Mouse (Mus musculus): ENCODE results near the gene Hoxa3. TPM values are rescaled to one million over a fixed set of nuclear protein-coding genes. Genes with fewer than 3 reads are reported as not detected.

The Hoxa3 gene
- polyA plus RNA-seq, 1 experiment from 2014 or later = 13.9 TPM

GRCm38 (mm10) chr6:52220003-52220864, 7.1 kb upstream of the Hoxa3 start:
- no peaks in the 10 kb centered on the region for H3K27me3 ChIP-seq

GRCm38 (mm10) chr6:52219234-52219942, 6.3 kb upstream of the Hoxa3 start:
- Histone ChIP-seq H3K9me3 (no peaks in the 10 kb centered on the region), H3K9ac (peak overlapping the region; percentile 100), H3K27ac (replicated peaks) (peak overlapping the region; percentile 100), H3K36me3 (no peaks in the 10 kb centered on the region), H3K27me3 (no peaks in the 10 kb centered on the region), H3K4me2 (peak overlapping the region; percentile 97), H3K4me1 (replicated peaks) (peaks cover 66% of the 10 kb centered on the region), H3K4me3 (peak overlapping the region; percentile 96)
- no peak for ATAC-seq (ENCODE audit: low read depth)
- 20% methylated on average over 9 of the region's 9 CpGs for WGBS

More at GRCm38 (mm10) chr6:52220003-52220864, 7.1 kb upstream of the Hoxa3 start:
- Histone ChIP-seq H3K4me3 (peak overlapping the region; percentile 96), H3K4me1 (replicated peaks) (peaks cover 57% of the 10 kb centered on the region), H3K36me3 (no peaks in the 10 kb centered on the region), H3K27ac (replicated peaks) (peak overlapping the region; percentile 100), H3K9me3 (no peaks in the 10 kb centered on the region), H3K4me2 (peak overlapping the region; percentile 97), H3K9ac (peak overlapping the region; percentile 100)
- 4% methylated on average over 32 of the region's 32 CpGs for WGBS
- no peak for ATAC-seq (ENCODE audit: low read depth)

GRCm38 (mm10) chr6:52218643-52219215, 5.6 kb upstream of the Hoxa3 start:
- H3K4me1 ChIP-seq (replicated peaks) = peaks cover 72% of the 10 kb centered on the region
- H3K27ac ChIP-seq (replicated peaks) = peak overlapping the region; percentile 100
- peak overlapping the region; percentile 97 for H3K4me2 ChIP-seq
- no peaks in the 10 kb centered on the region for H3K36me3 ChIP-seq
- H3K4me3 ChIP-seq = peak overlapping the region; percentile 96
- no peaks in the 10 kb centered on the region for H3K27me3 ChIP-seq
- no peaks in the 10 kb centered on the region for H3K9me3 ChIP-seq
- WGBS = 6% methylated on average over 14 of the region's 14 CpGs
- ATAC-seq (ENCODE audit: low read depth) = no peak
- peak overlapping the region; percentile 100 for H3K9ac ChIP-seq

GRCm38 (mm10) chr6:52217895-52218642, 4.9 kb upstream of the Hoxa3 start:
- peak overlapping the region; percentile 100 for H3K9ac ChIP-seq
- no peaks in the 10 kb centered on the region for H3K27me3 ChIP-seq
- H3K4me1 ChIP-seq (replicated peaks) = peaks cover 74% of the 10 kb centered on the region
- no peaks in the 10 kb centered on the region for H3K9me3 ChIP-seq
- WGBS = 2% methylated on average over 23 of the region's 23 CpGs
- ATAC-seq (ENCODE audit: low read depth) = no peak
- H3K4me2 ChIP-seq = peak overlapping the region; percentile 97
- peak overlapping the region; percentile 100 for H3K27ac ChIP-seq (replicated peaks)
- H3K4me3 ChIP-seq = peak overlapping the region; percentile 96
- no peaks in the 10 kb centered on the region for H3K36me3 ChIP-seq

GRCm38 (mm10) chr6:52217459-52217768, 4.3 kb upstream of the Hoxa3 start:
- peaks cover 74% of the 10 kb centered on the region for H3K4me1 ChIP-seq (replicated peaks)

GRCm38 (mm10) chr6:52216691-52217458, 3.7 kb upstream of the Hoxa3 start:
- Histone ChIP-seq H3K36me3 (no peaks in the 10 kb centered on the region), H3K4me1 (replicated peaks) (peaks cover 68% of the 10 kb centered on the region), H3K4me3 (peak overlapping the region; percentile 96), H3K27ac (replicated peaks) (peak overlapping the region; percentile 100), H3K27me3 (no peaks in the 10 kb centered on the region), H3K4me2 (peak overlapping the region; percentile 97), H3K9ac (peak overlapping the region; percentile 100), H3K9me3 (no peaks in the 10 kb centered on the region)
- WGBS = 1% methylated on average over 60 of the region's 60 CpGs
- peak; percentile 34; the same call in 1 of the 2 replicates for ATAC-seq (ENCODE audit: low read depth)

More at GRCm38 (mm10) chr6:52217459-52217768, 4.3 kb upstream of the Hoxa3 start:
- peak; percentile 83 for ATAC-seq (ENCODE audit: low read depth)
- H3K4me3 ChIP-seq = peak overlapping the region; percentile 96
- WGBS = under 1% methylated on average over 25 of the region's 25 CpGs
- no peaks in the 10 kb centered on the region for H3K9me3 ChIP-seq
- no peaks in the 10 kb centered on the region for H3K36me3 ChIP-seq
- H3K4me2 ChIP-seq = peak overlapping the region; percentile 97
- no peaks in the 10 kb centered on the region for H3K27me3 ChIP-seq
- peak overlapping the region; percentile 100 for H3K9ac ChIP-seq
- H3K27ac ChIP-seq (replicated peaks) = peak overlapping the region; percentile 100

GRCm38 (mm10) chr6:52215771-52216535, 2.8 kb upstream of the Hoxa3 start:
- H3K27ac ChIP-seq (replicated peaks) = peak overlapping the region; percentile 100
- H3K9me3 ChIP-seq = no peaks in the 10 kb centered on the region
- peaks cover 68% of the 10 kb centered on the region for H3K4me1 ChIP-seq (replicated peaks)
- H3K9ac ChIP-seq = peak overlapping the region; percentile 100
- H3K36me3 ChIP-seq = no peaks in the 10 kb centered on the region
- no peaks in the 10 kb centered on the region for H3K27me3 ChIP-seq
- no peak for ATAC-seq (ENCODE audit: low read depth)
- H3K4me2 ChIP-seq = peak overlapping the region; percentile 97
- 1% methylated on average over 30 of the region's 30 CpGs for WGBS
- peak overlapping the region; percentile 96 for H3K4me3 ChIP-seq

- H3K9ac ChIP-seq = peak overlapping the region; percentile 100
- no peaks in the 10 kb centered on the region for H3K27me3 ChIP-seq
- ATAC-seq (ENCODE audit: low read depth) = no peak
- no peaks in the 10 kb centered on the region for H3K9me3 ChIP-seq
- H3K27ac ChIP-seq (replicated peaks) = peak overlapping the region; percentile 100
- H3K36me3 ChIP-seq = no peaks in the 10 kb centered on the region
- peak overlapping the region; percentile 96 for H3K4me3 ChIP-seq
- H3K4me1 ChIP-seq (replicated peaks) = peaks cover 67% of the 10 kb centered on the region
- peak overlapping the region; percentile 97 for H3K4me2 ChIP-seq
- WGBS = 14% methylated on average over 3 of the region's 3 CpGs
These were observed 1.9 kb upstream of the Hoxa3 start for GRCm38 (mm10) chr6:52215070-52215469.

GRCm38 (mm10) chr6:52214271-52214670, 1.1 kb upstream of the Hoxa3 start:
- peak overlapping the region; percentile 96 for H3K4me3 ChIP-seq
- H3K4me2 ChIP-seq = peak overlapping the region; percentile 97
- H3K9me3 ChIP-seq = no peaks in the 10 kb centered on the region
- H3K27me3 ChIP-seq = no peaks in the 10 kb centered on the region
- no peaks in the 10 kb centered on the region for H3K36me3 ChIP-seq
- WGBS = 7% methylated on average over 5 of the region's 5 CpGs
- peak overlapping the region; percentile 100 for H3K9ac ChIP-seq
- peak overlapping the region; percentile 100 for H3K27ac ChIP-seq (replicated peaks)
- no peak for ATAC-seq (ENCODE audit: low read depth)
- H3K4me1 ChIP-seq (replicated peaks) = peaks cover 67% of the 10 kb centered on the region

- Histone ChIP-seq H3K27me3 (no peaks in the 10 kb centered on the region), H3K9ac (peak overlapping the region; percentile 100), H3K4me1 (replicated peaks) (peaks cover 65% of the 10 kb centered on the region), H3K4me2 (peak overlapping the region; percentile 97), H3K9me3 (no peaks in the 10 kb centered on the region), H3K27ac (replicated peaks) (peak overlapping the region; percentile 100), H3K4me3 (peak overlapping the region; percentile 96), H3K36me3 (no peaks in the 10 kb centered on the region)
- WGBS = 1% methylated on average over 22 of the region's 22 CpGs
- peak; percentile 29; the same call in 1 of the 2 replicates for ATAC-seq (ENCODE audit: low read depth)
These were observed 499 bp downstream of the Hoxa3 start for GRCm38 (mm10) chr6:52212556-52213118.
